ENCODE assay signal across 17 mouse cellular contexts in the genomic region with DNA sequence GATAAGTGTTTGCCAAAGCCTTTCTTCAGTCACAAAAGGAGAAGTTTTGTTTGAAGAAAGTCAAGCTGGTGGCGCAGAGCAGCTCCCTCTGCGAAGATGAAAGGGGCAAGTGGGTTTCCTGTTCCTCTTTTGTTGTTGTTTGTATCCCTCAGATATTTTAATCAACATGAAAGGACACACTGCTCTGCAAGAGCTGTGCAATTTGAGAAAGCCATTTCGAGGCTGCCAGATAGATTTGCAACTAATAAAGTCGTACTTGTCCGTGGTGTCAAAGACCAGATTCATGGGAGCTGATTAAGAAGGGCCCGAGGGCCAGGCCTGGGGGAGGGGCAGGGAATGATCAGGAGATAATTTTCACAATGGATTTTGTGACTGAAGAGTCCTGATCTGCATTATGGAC.
DNase-seq lines count a peak whose midpoint lies in the region; ATAC-seq lines count a peak whose summit lies in the region.
"Had no signal": no experiment of that assay in that cellular context is flagged by ENCODE, and none has a peak within 500 bp of the region (broad histone marks: within the 10 kb centered on the region; RNA-seq: fewer than 3 reads in every experiment).

No protein-coding gene starts in this region.

- H3K27ac ChIP-seq in hindbrain, embryonic 10.5 days: no peak overlapping the region
- H3K27ac ChIP-seq in hindbrain, embryonic 12.5 days: no peak overlapping the region
- no peak overlapping the region for H3K27ac ChIP-seq in midbrain, embryonic 15.5 days
- H3K27ac ChIP-seq: limb, embryonic 15.5 days; macrophage; stomach, postnatal 0 days had no signal

- no peak overlapping the region for H3K9ac ChIP-seq in hindbrain, embryonic 12.5 days
- H3K9ac ChIP-seq in midbrain, embryonic 15.5 days: no peak overlapping the region
- H3K9ac ChIP-seq: limb, embryonic 15.5 days had no signal

- H3K4me3 ChIP-seq in hindbrain, embryonic 10.5 days: no peak overlapping the region
- no peak overlapping the region for H3K4me3 ChIP-seq in hindbrain, embryonic 12.5 days
- no peak overlapping the region for H3K4me3 ChIP-seq in midbrain, embryonic 15.5 days
- H3K4me3 ChIP-seq: limb, embryonic 15.5 days had no signal

- no peak overlapping the region for H3K4me2 ChIP-seq in hindbrain, embryonic 12.5 days (replicated peaks)
- no peak overlapping the region; the same call in 1 of the 2 replicates for H3K4me2 ChIP-seq in midbrain, embryonic 15.5 days
- H3K4me2 ChIP-seq: limb, embryonic 15.5 days had no signal

- H3K4me1 ChIP-seq in hindbrain, embryonic 10.5 days (replicated peaks): peaks cover 21% of the 10 kb centered on the region
- peaks cover 13% of the 10 kb centered on the region for H3K4me1 ChIP-seq in hindbrain, embryonic 12.5 days
- H3K4me1 ChIP-seq in midbrain, embryonic 15.5 days: peaks cover 15% of the 10 kb centered on the region
- H3K4me1 ChIP-seq: limb, embryonic 15.5 days had no signal

- ATAC-seq in hindbrain, embryonic 12.5 days (ENCODE audit: low FRiP score): no peak
- 0 out of 2 replicates have a peak, but pooled peaks have one; percentile 29 for ATAC-seq in common myeloid progenitor, adult 5-6 weeks (replicated peaks; ENCODE audit: low read depth, poor library complexity, severe bottlenecking)
- peak; percentile 21 to 56; a peak in 2 of 4 replicates for ATAC-seq in hematopoietic stem cell, adult 5-6 weeks (replicated peaks in 1 of 2; ENCODE audit: insufficient read depth in 1 of 2, low FRiP score in 2 of 2, low TSS enrichment in 1 of 2, low read depth in 1 of 2, poor library complexity in 2 of 2, severe bottlenecking in 2 of 2)
- peak; percentile 50; the same call in 1 of the 2 replicates for ATAC-seq in midbrain, embryonic 15.5 days (replicated peaks)
- ATAC-seq: inflammation-experienced regulatory T-cells, adult 6 months had no signal

- H3K27me3 ChIP-seq in hindbrain, embryonic 10.5 days (ENCODE audit: insufficient read depth, poor library complexity, severe bottlenecking): 0 out of 2 replicates have a peak, but pooled peaks cover 15% of the 10 kb centered on the region
- H3K27me3 ChIP-seq in hindbrain, embryonic 12.5 days: no peaks in the 10 kb centered on the region
- H3K27me3 ChIP-seq in midbrain, embryonic 15.5 days (replicated peaks): no peaks in the 10 kb centered on the region
- H3K27me3 ChIP-seq: limb, embryonic 15.5 days had no signal

- no peaks in the 10 kb centered on the region for H3K36me3 ChIP-seq in hindbrain, embryonic 10.5 days
- no peaks in the 10 kb centered on the region for H3K36me3 ChIP-seq in hindbrain, embryonic 12.5 days
- H3K36me3 ChIP-seq in midbrain, embryonic 15.5 days (replicated peaks): no peaks in the 10 kb centered on the region
- H3K36me3 ChIP-seq: limb, embryonic 15.5 days had no signal

- DNase-seq in hindbrain, embryonic 10.5 days (ENCODE audit: low spot score): peak; percentile 17
- DNase-seq in layer of hippocampus, postnatal 25 days (ENCODE audit: extremely low spot score in 1 of 2, low spot score in 1 of 2): no peak
- no peak for DNase-seq in cerebellum, adult 9-10 months
- no peak for DNase-seq in heart, adult 9 months (ENCODE audit: low spot score in 2 of 2)
- DNase-seq: B cell, adult 2 months; cerebellum, adult 11 months; kidney, postnatal 10 days; lung, adult 18-20 months; thymus, postnatal 14 days had no signal

- 22% methylated on average over 6 of the region's 6 CpGs for WGBS in hindbrain, embryonic 10.5 days
- WGBS in hindbrain, embryonic 12.5 days: 25% methylated on average over 6 of the region's 6 CpGs
- 7% methylated on average over 6 of the region's 6 CpGs for WGBS in midbrain, embryonic 15.5 days

- no peaks in the 10 kb centered on the region for H3K9me3 ChIP-seq in hindbrain, embryonic 10.5 days
- H3K9me3 ChIP-seq in hindbrain, embryonic 12.5 days (replicated peaks): no peaks in the 10 kb centered on the region
- H3K9me3 ChIP-seq in midbrain, embryonic 15.5 days: no peaks in the 10 kb centered on the region
- H3K9me3 ChIP-seq: limb, embryonic 15.5 days had no signal
